Mouse (Mus musculus) retina, postnatal 7 days (tissue): ENCODE data around the gene Adamts1.

Experiments
- DNase-seq: peaks from one replicate; pipeline ENCODE4 v3.0.0-alpha.2; 2012; ENCODE audit warnings: low read depth, low spot score

The Adamts1 gene

GRCm38 (mm10) chr16:85765697-85766096 lies 37.2 kb downstream of the Adamts1 start:
- no peak for DNase-seq

GRCm38 (mm10) chr16:85765167-85765566 lies 37.7 kb downstream of the Adamts1 start:
- no peak for DNase-seq

GRCm38 (mm10) chr16:85762052-85762665 lies 40.8 kb downstream of the Adamts1 start:
- DNase-seq, result no peak

GRCm38 (mm10) chr16:85760961-85761580 lies 41.8 kb downstream of the Adamts1 start:
- DNase-seq, result no peak

- no peak for DNase-seq
Measured at GRCm38 (mm10) chr16:85756101-85756819, 46.7 kb downstream of the Adamts1 start.

GRCm38 (mm10) chr16:85749335-85749734 lies 53.6 kb downstream of the Adamts1 start:
- no peak for DNase-seq

- DNase-seq, result no peak
Measured at GRCm38 (mm10) chr16:85747589-85748360, 55.1 kb downstream of the Adamts1 start.

- DNase-seq, result no peak
Measured at GRCm38 (mm10) chr16:85746386-85746785, 56.5 kb downstream of the Adamts1 start.
